ENCODE assay signal across 8 mouse cellular contexts in genomic region chrX:20657593-20657992, GRCm38 (mm10). TPM values are rescaled to one million over a fixed set of nuclear protein-coding genes. Genes with fewer than 3 reads are reported as not detected.
DNase-seq lines count a peak whose midpoint lies in the region; ATAC-seq and TF ChIP-seq lines count a peak whose summit lies in the region.

No protein-coding gene starts in this region.

- no peaks in the 10 kb centered on the region for H3K36me3 ChIP-seq in heart, embryonic 11.5 days (ENCODE audit: control insufficient read depth, insufficient read depth, low read length)
- no peaks in the 10 kb centered on the region for H3K36me3 ChIP-seq in heart, adult 2 months (ENCODE audit: control insufficient read depth, insufficient read depth, low read length)
- H3K36me3 ChIP-seq in ES-Bruce4 (ENCODE audit: control insufficient read depth, insufficient read depth, low read length, poor library complexity, severe bottlenecking) (no peaks in the 10 kb centered on the region), macrophage (ENCODE audit: inconsistent target) (no peaks in the 10 kb centered on the region)
- H3K36me3 ChIP-seq in hindbrain, embryonic 10.5 days: no peaks in the 10 kb centered on the region

- H3K27me3 ChIP-seq in heart, embryonic 11.5 days (ENCODE audit: control insufficient read depth, insufficient read depth, low read length): no peaks in the 10 kb centered on the region
- no peaks in the 10 kb centered on the region for H3K27me3 ChIP-seq in heart, adult 2 months (ENCODE audit: control insufficient read depth, insufficient read depth, low read length)
- no peaks in the 10 kb centered on the region for H3K27me3 ChIP-seq in ES-Bruce4 (ENCODE audit: control insufficient read depth, insufficient read depth, low read length, poor library complexity, severe bottlenecking)
- no peaks in the 10 kb centered on the region for H3K27me3 ChIP-seq in hindbrain, embryonic 10.5 days (ENCODE audit: insufficient read depth, poor library complexity, severe bottlenecking)

- no peak for TF ChIP-seq EP300 in heart, adult 2 months (IDR thresholded peaks at IDR 0.05; ENCODE audit: insufficient read depth, low read depth, low read length)
- no peak for TF ChIP-seq EP300 in ES-Bruce4 (IDR thresholded peaks at IDR 0.05; ENCODE audit: insufficient read depth, low read depth, low read length)

- ATAC-seq in heart, embryonic 11.5 days (replicated peaks; ENCODE audit: insufficient number of reproducible peaks, low FRiP score, low TSS enrichment): no peak

- no peaks in the 10 kb centered on the region for H3K9me3 ChIP-seq in heart, embryonic 11.5 days (replicated peaks; ENCODE audit: control insufficient read depth, low read length)
- no peaks in the 10 kb centered on the region for H3K9me3 ChIP-seq in ES-Bruce4 (replicated peaks; ENCODE audit: control insufficient read depth, insufficient read depth, low read length, poor library complexity, severe bottlenecking)
- no peaks in the 10 kb centered on the region for H3K9me3 ChIP-seq in hindbrain, embryonic 10.5 days

- no peaks in the 10 kb centered on the region for H3K4me1 ChIP-seq in heart, embryonic 11.5 days (ENCODE audit: control insufficient read depth, insufficient read depth, low read length)
- no peaks in the 10 kb centered on the region for H3K4me1 ChIP-seq in heart, adult 2 months (ENCODE audit: control insufficient read depth, insufficient read depth, low read length)
- no peaks in the 10 kb centered on the region for H3K4me1 ChIP-seq in ES-Bruce4 (ENCODE audit: control insufficient read depth, insufficient read depth, low read length)
- peaks cover 5% of the 10 kb centered on the region for H3K4me1 ChIP-seq in hindbrain, embryonic 10.5 days (replicated peaks)

- H3K4me2 ChIP-seq in heart, embryonic 11.5 days: peak overlapping the region; percentile 76

- intact Hi-C loops in heart, adult 2 months (cut with DNase I): no loop called here

- no peak overlapping the region for H3K27ac ChIP-seq in heart, embryonic 11.5 days (ENCODE audit: low read depth, low read length)
- H3K27ac ChIP-seq in heart, adult 2 months: no peak overlapping the region
- H3K27ac ChIP-seq in ES-Bruce4 (ENCODE audit: insufficient read depth, low read length) (no peak overlapping the region), macrophage (no peak overlapping the region)
- no peak overlapping the region for H3K27ac ChIP-seq in hindbrain, embryonic 10.5 days

- H3K79me2 ChIP-seq in heart, adult 2 months (replicated peaks; ENCODE audit: control insufficient read depth, insufficient read depth, low read length): no peaks in the 10 kb centered on the region
- H3K79me2 ChIP-seq in macrophage (ENCODE audit: inconsistent target): no peaks in the 10 kb centered on the region

- TF ChIP-seq CTCF in heart, adult 2 months (IDR thresholded peaks at IDR 0.05): no peak
- TF ChIP-seq CTCF in ES-Bruce4 (IDR thresholded peaks at IDR 0.05; ENCODE audit: low read depth, low read length): no peak

- 35% methylated on average over 5 of the region's 5 CpGs for whole genome bisulfite sequencing in heart, embryonic 11.5 days (ENCODE audit: insufficient replicate concordance)
- WGBS in heart, adult 2 months: 29% methylated on average over 5 of the region's 5 CpGs
- WGBS in hindbrain, embryonic 10.5 days: 37% methylated on average over 5 of the region's 5 CpGs
- WGBS in macrophage (ENCODE audit: missing documents): 20% methylated on average over 4 of the region's 5 CpGs

- TF ChIP-seq POLR2A in heart, adult 2 months (IDR thresholded peaks at IDR 0.05; ENCODE audit: insufficient read depth, low read depth, low read length): no peak
- TF ChIP-seq POLR2A in ES-Bruce4 (IDR thresholded peaks at IDR 0.05; ENCODE audit: insufficient read depth, low read length): no peak

- peak overlapping the region; percentile 52 for H3K4me3 ChIP-seq in heart, embryonic 11.5 days (ENCODE audit: low read depth, low read length)
- H3K4me3 ChIP-seq in heart, adult 2 months: no peak overlapping the region; the same call in 1 of the 2 replicates
- H3K4me3 ChIP-seq in ES-Bruce4 (ENCODE audit: low read depth, low read length) (peak overlapping the region; percentile 60), macrophage (ENCODE audit: inconsistent target) (peak overlapping the region; percentile 51)
- H3K4me3 ChIP-seq in hindbrain, embryonic 10.5 days: peak overlapping the region; percentile 59; the same call in 1 of the 2 replicates

- H3K9ac ChIP-seq in heart, embryonic 11.5 days (ENCODE audit: low read depth, low read length): no peak overlapping the region
- H3K9ac ChIP-seq in heart, adult 2 months (ENCODE audit: low read depth, low read length): no peak overlapping the region
- no peak overlapping the region for H3K9ac ChIP-seq in ES-Bruce4 (ENCODE audit: low read depth, poor library complexity, severe bottlenecking)

- DNase-seq in heart, adult 2 months: no peak
- DNase-seq in hindbrain, embryonic 10.5 days (ENCODE audit: low spot score): no peak
- no peak for DNase-seq in adrenal gland, adult 18-20 months (ENCODE audit: low spot score in 2 of 2)
- DNase-seq in retina, embryonic 14.5 days (ENCODE audit: low spot score): no peak
- DNase-seq in cerebellum, adult 9-11 months: no peak

RNA-seq across cellular contexts. Expression of gene Uba1, which starts 0.5 kb away (rescaled TPM):
- 165 and 182 TPM in 2 replicates for polyA plus RNA-seq in heart, embryonic 11.5 days (2014; fragmentation: Nextera tagmentation; extraction: Ambion mirVana)
- 100 to 1,000 TPM; 206 to 211 TPM for total RNA-seq in heart, adult 2 months (2021)
- 180 and 241 TPM in 2 replicates for polyA plus RNA-seq in heart, adult 2 months (2012; rRNA removed)
- polyA plus RNA-seq in ES-Bruce4 (2011; ENCODE audit: insufficient read depth, insufficient read length, low read depth, missing spikeins) (387 and 391 TPM in 2 replicates), macrophage (2018) (132 to 239 TPM (median 169 TPM) in 3 replicates)
- polyA plus RNA-seq in hindbrain, embryonic 10.5 days (2016; fragmentation: Nextera tagmentation; extraction: Ambion mirVana): 261 and 307 TPM in 2 replicates
- 100 to 1,000 TPM in 2 of 26 experiments, 10 to 100 TPM in 24; 39.7 to 108 (median 65.7) TPM for total RNA-seq in macrophage (2018; cell fraction: chromatin; rRNA removed)
- 100 to 1,000 TPM; 101 to 171 (median 134) TPM for total RNA-seq in macrophage (2018; cell fraction: cytosol; rRNA removed)
- total RNA-seq in macrophage (2018; cell fraction: nucleus; rRNA removed): 100 to 1,000 TPM in 11 of 26 experiments, 10 to 100 TPM in 15; 50.7 to 132 (median 95.0) TPM
- total RNA-seq in adrenal gland, adult 18-20 months (2021): 100 to 1,000 TPM; 372 to 497 TPM

RNA-seq across cellular contexts. Expression of gene Cdk16, which starts 30.2 kb away (rescaled TPM):
- polyA plus RNA-seq in heart, embryonic 11.5 days (2014; fragmentation: Nextera tagmentation; extraction: Ambion mirVana): 77.1 and 89.3 TPM in 2 replicates
- 100 to 1,000 TPM; 110 to 117 TPM for total RNA-seq in heart, adult 2 months (2021)
- 190 and 269 TPM in 2 replicates for polyA plus RNA-seq in heart, adult 2 months (2012; rRNA removed)
- polyA plus RNA-seq in ES-Bruce4 (2011; ENCODE audit: insufficient read depth, insufficient read length, low read depth, missing spikeins) (83.3 and 94.9 TPM in 2 replicates), macrophage (2018) (25.7 to 45.0 TPM (median 39.9 TPM) in 3 replicates)
- polyA plus RNA-seq in hindbrain, embryonic 10.5 days (2016; fragmentation: Nextera tagmentation; extraction: Ambion mirVana): 125 and 144 TPM in 2 replicates
- total RNA-seq in macrophage (2018; cell fraction: chromatin; rRNA removed): 100 to 1,000 TPM in 22 of 26 experiments, 10 to 100 TPM in 4; 80.9 to 249 (median 172) TPM
- 10 to 100 TPM; 26.3 to 46.9 (median 32.4) TPM for total RNA-seq in macrophage (2018; cell fraction: cytosol; rRNA removed)
- total RNA-seq in macrophage (2018; cell fraction: nucleus; rRNA removed): 100 to 1,000 TPM in 9 of 26 experiments, 10 to 100 TPM in 17; 47.8 to 153 (median 87.8) TPM
- total RNA-seq in adrenal gland, adult 18-20 months (2021): 100 to 1,000 TPM; 154 to 171 TPM

RNA-seq across cellular contexts. Expression of gene Ndufb11, which starts 40.2 kb away (rescaled TPM):
- polyA plus RNA-seq in heart, embryonic 11.5 days (2014; fragmentation: Nextera tagmentation; extraction: Ambion mirVana): 307 and 308 TPM in 2 replicates
- total RNA-seq in heart, adult 2 months (2021): 100 to 1,000 TPM; 627 to 694 TPM
- 486 and 615 TPM in 2 replicates for polyA plus RNA-seq in heart, adult 2 months (2012; rRNA removed)
- 110 and 121 TPM in 2 replicates for polyA plus RNA-seq in ES-Bruce4 (2011; ENCODE audit: insufficient read depth, insufficient read length, low read depth, missing spikeins)
- 186 and 210 TPM in 2 replicates for polyA plus RNA-seq in hindbrain, embryonic 10.5 days (2016; fragmentation: Nextera tagmentation; extraction: Ambion mirVana)
- total RNA-seq in macrophage (2018; cell fraction: chromatin; rRNA removed): 10 to 100 TPM in 14 of 26 experiments, 1 to 10 TPM in 12; 4.7 to 21.2 (median 10.6) TPM
- total RNA-seq in macrophage (2018; cell fraction: cytosol; rRNA removed): 100 to 1,000 TPM in 8 of 26 experiments, 10 to 100 TPM in 18; 54.9 to 121 (median 78.0) TPM
- 10 to 100 TPM; 15.0 to 40.2 (median 24.2) TPM for total RNA-seq in macrophage (2018; cell fraction: nucleus; rRNA removed)
- polyA plus RNA-seq in macrophage (2018): 51.7 to 118 TPM (median 93.0 TPM) in 3 replicates
- total RNA-seq in adrenal gland, adult 18-20 months (2021): 100 to 1,000 TPM; 330 to 353 TPM

RNA-seq across cellular contexts. Expression of gene Rbm10, which starts 40.3 kb away (rescaled TPM):
- polyA plus RNA-seq in heart, embryonic 11.5 days (2014; fragmentation: Nextera tagmentation; extraction: Ambion mirVana): 36.6 and 39.2 TPM in 2 replicates
- total RNA-seq in heart, adult 2 months (2021): 10 to 100 TPM; 18.9 to 19.3 TPM
- polyA plus RNA-seq in heart, adult 2 months (2012; rRNA removed): 22.3 and 31.5 TPM in 2 replicates
- polyA plus RNA-seq in ES-Bruce4 (2011; ENCODE audit: insufficient read depth, insufficient read length, low read depth, missing spikeins) (40.5 and 41.4 TPM in 2 replicates), macrophage (2018) (15.1 to 22.1 TPM (median 20.8 TPM) in 3 replicates)
- 89.3 and 103 TPM in 2 replicates for polyA plus RNA-seq in hindbrain, embryonic 10.5 days (2016; fragmentation: Nextera tagmentation; extraction: Ambion mirVana)
- 10 to 100 TPM in 21 of 26 experiments, 1 to 10 TPM in 5; 4.6 to 36.6 (median 19.9) TPM for total RNA-seq in macrophage (2018; cell fraction: chromatin; rRNA removed)
- 10 to 100 TPM in 25 of 26 experiments, 1 to 10 TPM in 1; 8.2 to 17.6 (median 15.6) TPM for total RNA-seq in macrophage (2018; cell fraction: cytosol; rRNA removed)
- total RNA-seq in macrophage (2018; cell fraction: nucleus; rRNA removed): 10 to 100 TPM in 18 of 26 experiments, 1 to 10 TPM in 8; 6.0 to 28.9 (median 15.1) TPM
- 10 to 100 TPM; 37.6 to 38.5 TPM for total RNA-seq in adrenal gland, adult 18-20 months (2021)

RNA-seq across cellular contexts. Expression of gene Usp11, which starts 46.1 kb away (rescaled TPM):
- 40.7 and 53.7 TPM in 2 replicates for polyA plus RNA-seq in heart, embryonic 11.5 days (2014; fragmentation: Nextera tagmentation; extraction: Ambion mirVana)
- 1 to 10 TPM; 5.3 to 7.0 TPM for total RNA-seq in heart, adult 2 months (2021)
- polyA plus RNA-seq in heart, adult 2 months (2012; rRNA removed): 5.9 and 10.8 TPM in 2 replicates
- 50.9 and 52.2 TPM in 2 replicates for polyA plus RNA-seq in ES-Bruce4 (2011; ENCODE audit: insufficient read depth, insufficient read length, low read depth, missing spikeins)
- polyA plus RNA-seq in hindbrain, embryonic 10.5 days (2016; fragmentation: Nextera tagmentation; extraction: Ambion mirVana): 68.4 and 76.7 TPM in 2 replicates
- 10 to 100 TPM in 21 of 26 experiments, 1 to 10 TPM in 5; 5.5 to 24.6 (median 16.9) TPM for total RNA-seq in macrophage (2018; cell fraction: chromatin; rRNA removed)
- 1 to 10 TPM; 3.4 to 6.5 (median 4.5) TPM for total RNA-seq in macrophage (2018; cell fraction: cytosol; rRNA removed)
- 10 to 100 TPM in 10 of 26 experiments, 1 to 10 TPM in 16; 4.5 to 15.7 (median 8.9) TPM for total RNA-seq in macrophage (2018; cell fraction: nucleus; rRNA removed)
- polyA plus RNA-seq in macrophage (2018): 2.1 to 5.9 TPM (median 4.1 TPM) in 3 replicates
- 10 to 100 TPM; 26.7 to 30.0 TPM for total RNA-seq in adrenal gland, adult 18-20 months (2021)
